Mouse (Mus musculus) hindbrain, embryonic 15.5 days (tissue): Measurements from ENCODE around the gene Dido1. TPM values are rescaled to one million over a fixed set of nuclear protein-coding genes. Genes with fewer than 3 reads are reported as not detected.
A peak's percentile ranks its signal among the peaks of the same experiment; 100 is the strongest.

Experiments used
- ATAC-seq: fragments of 200-750 bp; cut with Nextera tagmentation; 2 replicates; pipeline ENCODE4 v1.8.0; 2017; ENCODE audit warnings: low read depth, moderate number of reproducible peaks, moderate TSS enrichment; ENCODE audit not compliant: low FRiP score
- H3K27ac ChIP-seq: fragments of 300-500 bp; sonication (generic); replicated peaks from 2 replicates; pipeline ENCODE4 v1.5.1; 2015; ENCODE audit warnings: mild to moderate bottlenecking, inconsistent platforms
- H3K27me3 ChIP-seq: fragments of 300-500 bp; sonication (generic); 2 replicates; pipeline ENCODE4 v1.6.1; 2015; ENCODE audit warnings: control low read depth, inconsistent platforms
- H3K36me3 ChIP-seq: fragments of 300-500 bp; sonication (generic); 2 replicates; pipeline ENCODE4 v1.6.1; 2015; ENCODE audit warnings: control low read depth, inconsistent platforms
- H3K4me1 ChIP-seq: fragments of 300-500 bp; sonication (generic); replicated peaks from 2 replicates; pipeline ENCODE4 v1.6.1; 2015; ENCODE audit warnings: control low read depth, inconsistent platforms
- H3K4me2 ChIP-seq: fragments of 300-500 bp; sonication (generic); 2 replicates; pipeline ENCODE4 v1.6.1; 2015; ENCODE audit warnings: moderate library complexity, mild to moderate bottlenecking, inconsistent platforms
- H3K4me3 ChIP-seq: fragments of 300-500 bp; sonication (generic); 2 replicates; pipeline ENCODE4 v1.5.1; 2015; ENCODE audit warnings: mild to moderate bottlenecking, inconsistent platforms
- H3K9ac ChIP-seq: fragments of 300-500 bp; sonication (generic); 2 replicates; pipeline ENCODE4 v1.6.1; 2015; ENCODE audit warnings: inconsistent platforms
- H3K9me3 ChIP-seq: fragments of 300-500 bp; sonication (generic); 2 replicates; pipeline ENCODE4 v1.6.1; 2016; ENCODE audit warnings: control low read depth, inconsistent platforms
- WGBS: fragments of 180-500 bp; shearing (Covaris S2); methylation state at CpG from one replicate; pipeline ENCODE4 v1.1.7; 2015; 5-methylcytosine and 5-hydroxymethylcytosine counted together
- polyA plus RNA-seq: library from polyadenylated mRNA; unstranded; fragments of >200 nt; fragmentation: Nextera tagmentation; extraction: Ambion mirVana; gene quantifications from 2 replicates; pipeline ENCODE4 v1.2.1, GENCODE M21; 2015

The Dido1 gene
- polyA plus RNA-seq, 1 experiment from 2014 or later = 24.4 TPM

GRCm38 (mm10) chr2:180740349-180740748, 30.6 kb upstream of the Dido1 start:
- Histone ChIP-seq H3K36me3 (no peaks in the 10 kb centered on the region), H3K4me3 (no peak overlapping the region), H3K4me1 (no peaks in the 10 kb centered on the region), H3K27me3 (no peaks in the 10 kb centered on the region), H3K4me2 (no peak overlapping the region), H3K9ac (no peak overlapping the region), H3K9me3 (no peaks in the 10 kb centered on the region), H3K27ac (no peak overlapping the region)
- 32% methylated on average over 3 of the region's 3 CpGs for WGBS
- no peak for ATAC-seq

DNA sequence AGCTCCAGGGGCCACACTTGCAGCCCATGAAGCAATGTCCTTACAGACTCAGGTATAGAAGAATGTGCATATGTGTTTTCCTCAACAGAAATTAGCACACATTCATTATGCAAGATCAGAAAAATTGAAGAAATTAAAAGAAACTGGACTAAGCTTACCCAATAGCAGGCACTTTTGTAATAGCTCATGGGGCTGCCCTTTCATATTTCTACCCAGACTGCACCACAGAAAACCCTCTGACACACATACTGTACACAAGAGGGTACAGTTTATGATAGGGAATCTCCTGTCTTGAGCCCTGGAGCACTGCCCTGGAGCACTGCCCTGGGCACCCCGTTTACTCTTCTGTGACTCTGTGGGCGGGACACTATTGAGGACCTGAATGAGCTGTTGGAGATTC, 28.2 kb upstream of the Dido1 start:
- 72% methylated on average over 2 of the region's 2 CpGs for WGBS

DNA sequence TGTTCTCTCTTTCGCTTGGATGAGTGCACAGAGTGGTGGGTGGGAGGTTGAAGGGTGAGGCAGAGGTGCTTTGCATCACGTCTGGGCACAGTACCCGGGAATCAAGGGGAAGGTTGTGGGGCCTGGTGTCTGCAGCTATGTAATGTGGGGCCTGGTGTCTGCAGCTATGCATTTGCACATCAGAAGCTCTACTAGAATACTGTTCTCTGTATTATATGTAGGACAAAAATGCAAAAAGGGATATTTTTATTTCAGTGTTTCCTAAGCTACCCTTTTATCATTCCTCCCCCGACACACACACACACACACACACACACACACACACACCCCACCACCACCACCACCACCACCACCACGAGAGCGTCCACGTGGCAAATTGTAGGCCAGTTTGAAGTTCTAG, 25.4 kb upstream of the Dido1 start:
- H3K27me3 ChIP-seq = no peaks in the 10 kb centered on the region
- H3K36me3 ChIP-seq = no peaks in the 10 kb centered on the region
- H3K27ac ChIP-seq = no peak overlapping the region
- H3K4me1 ChIP-seq = no peaks in the 10 kb centered on the region
- WGBS = 85% methylated on average over 7 of the region's 7 CpGs
- ATAC-seq = no peak
- no peak overlapping the region for H3K9ac ChIP-seq
- no peaks in the 10 kb centered on the region for H3K9me3 ChIP-seq
- no peak overlapping the region for H3K4me2 ChIP-seq
- H3K4me3 ChIP-seq = no peak overlapping the region

More for the DNA sequence above, 28.2 kb upstream of the Dido1 start:
- no peaks in the 10 kb centered on the region for H3K4me1 ChIP-seq
- no peak overlapping the region for H3K4me3 ChIP-seq
- no peak overlapping the region for H3K9ac ChIP-seq
- H3K27me3 ChIP-seq = no peaks in the 10 kb centered on the region
- no peak for ATAC-seq
- H3K36me3 ChIP-seq = no peaks in the 10 kb centered on the region
- H3K4me2 ChIP-seq = no peak overlapping the region
- no peaks in the 10 kb centered on the region for H3K9me3 ChIP-seq
- no peak overlapping the region for H3K27ac ChIP-seq

DNA sequence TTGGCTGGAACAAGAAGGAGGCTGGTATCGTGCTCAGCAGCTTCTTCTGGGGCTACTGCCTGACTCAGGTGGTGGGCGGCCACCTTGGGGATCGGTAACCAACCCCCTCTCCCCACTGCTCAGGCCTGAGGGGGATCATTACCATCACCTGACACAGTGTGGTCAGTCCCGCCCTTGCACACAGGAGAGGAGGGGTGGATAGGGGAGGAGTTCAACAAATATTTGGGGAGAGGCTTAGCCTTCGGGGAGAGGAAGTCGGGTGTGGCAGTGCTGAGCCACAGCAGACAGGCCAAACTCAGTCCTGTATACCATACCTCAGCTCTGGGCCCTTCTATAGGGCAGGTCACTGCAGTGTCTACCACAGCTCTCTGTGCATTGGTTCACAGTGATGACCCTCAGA, 22.2 kb upstream of the Dido1 start:
- WGBS = 77% methylated on average over 6 of the region's 6 CpGs

GRCm38 (mm10) chr2:180731036-180731435, 21.2 kb upstream of the Dido1 start:
- ATAC-seq = no peak
- Histone ChIP-seq H3K9me3 (no peaks in the 10 kb centered on the region), H3K36me3 (no peaks in the 10 kb centered on the region), H3K4me1 (no peaks in the 10 kb centered on the region), H3K4me2 (no peak overlapping the region), H3K4me3 (no peak overlapping the region), H3K27me3 (no peaks in the 10 kb centered on the region), H3K27ac (no peak overlapping the region), H3K9ac (no peak overlapping the region)
- 78% methylated on average over 3 of the region's 3 CpGs for WGBS

More for the DNA sequence above, 22.2 kb upstream of the Dido1 start:
- no peaks in the 10 kb centered on the region for H3K9me3 ChIP-seq
- no peak overlapping the region for H3K4me2 ChIP-seq
- H3K27ac ChIP-seq = no peak overlapping the region
- no peak overlapping the region for H3K4me3 ChIP-seq
- H3K4me1 ChIP-seq = no peaks in the 10 kb centered on the region
- H3K9ac ChIP-seq = no peak overlapping the region
- H3K36me3 ChIP-seq = no peaks in the 10 kb centered on the region
- H3K27me3 ChIP-seq = no peaks in the 10 kb centered on the region
- ATAC-seq = no peak

DNA sequence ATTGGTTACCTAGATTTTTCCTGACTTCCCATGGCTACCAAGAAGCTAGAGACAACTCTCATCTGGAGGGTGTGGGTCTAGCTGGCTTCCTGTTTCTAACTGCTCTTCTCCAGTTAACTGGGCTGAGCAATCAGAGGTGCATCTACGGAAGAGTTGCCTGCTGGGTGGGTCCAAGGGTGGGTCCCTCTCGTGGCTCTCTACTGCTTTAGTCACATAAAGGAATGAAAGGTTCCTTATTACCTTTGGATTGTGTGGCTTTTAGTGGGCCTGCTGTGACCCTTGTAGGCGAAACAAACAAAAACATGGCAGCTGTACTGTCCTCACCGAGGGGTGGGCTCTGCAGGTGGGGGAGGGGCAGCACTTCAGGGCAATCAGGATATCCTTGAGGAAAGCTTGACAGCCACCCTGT, 17.8 kb upstream of the Dido1 start:
- Histone ChIP-seq H3K9me3 (no peaks in the 10 kb centered on the region), H3K27me3 (peaks cover 3% of the 10 kb centered on the region; the same call in 1 of the 2 replicates), H3K4me1 (peaks cover 6% of the 10 kb centered on the region), H3K4me2 (no peak overlapping the region), H3K9ac (no peak overlapping the region), H3K36me3 (peaks cover 14% of the 10 kb centered on the region), H3K4me3 (no peak overlapping the region), H3K27ac (no peak overlapping the region)
- WGBS = 63% methylated on average over 4 of the region's 4 CpGs
- no peak for ATAC-seq

- 76% methylated on average over 6 of the region's 6 CpGs for WGBS
- peaks cover 6% of the 10 kb centered on the region for H3K4me1 ChIP-seq
- ATAC-seq = no peak
- H3K9me3 ChIP-seq = no peaks in the 10 kb centered on the region
- H3K27ac ChIP-seq = no peak overlapping the region
- H3K4me3 ChIP-seq = no peak overlapping the region
- H3K36me3 ChIP-seq = peaks cover 22% of the 10 kb centered on the region
- H3K9ac ChIP-seq = no peak overlapping the region
- H3K4me2 ChIP-seq = no peak overlapping the region
- H3K27me3 ChIP-seq = peaks cover 3% of the 10 kb centered on the region; the same call in 1 of the 2 replicates
These were observed 17.1 kb upstream of the Dido1 start for GRCm38 (mm10) chr2:180726658-180727442.

GRCm38 (mm10) chr2:180725856-180726629, 16.2 kb upstream of the Dido1 start:
- Histone ChIP-seq H3K36me3 (peaks cover 30% of the 10 kb centered on the region), H3K4me2 (no peak overlapping the region), H3K9ac (no peak overlapping the region), H3K9me3 (no peaks in the 10 kb centered on the region), H3K4me1 (peaks cover 6% of the 10 kb centered on the region), H3K27me3 (peaks cover 3% of the 10 kb centered on the region; the same call in 1 of the 2 replicates), H3K4me3 (no peak overlapping the region), H3K27ac (no peak overlapping the region)
- 32% methylated on average over 8 of the region's 8 CpGs for WGBS
- ATAC-seq = no peak

GRCm38 (mm10) chr2:180725414-180725778, 15.6 kb upstream of the Dido1 start:
- H3K4me3 ChIP-seq = no peak overlapping the region
- H3K36me3 ChIP-seq = peaks cover 36% of the 10 kb centered on the region
- peaks cover 6% of the 10 kb centered on the region for H3K4me1 ChIP-seq
- no peak overlapping the region for H3K27ac ChIP-seq
- no peak for ATAC-seq
- H3K4me2 ChIP-seq = peak overlapping the region; percentile 23; the same call in 1 of the 2 replicates
- H3K27me3 ChIP-seq = peaks cover 3% of the 10 kb centered on the region; the same call in 1 of the 2 replicates
- 4% methylated on average over 6 of the region's 6 CpGs for WGBS
- H3K9me3 ChIP-seq = no peaks in the 10 kb centered on the region
- no peak overlapping the region for H3K9ac ChIP-seq

GRCm38 (mm10) chr2:180724585-180725413, 15.0 kb upstream of the Dido1 start, which contains the start of gene Slc17a9:
Gene Slc17a9 (plus strand): TSS chr2:180725263.
- peaks cover 6% of the 10 kb centered on the region for H3K4me1 ChIP-seq
- peaks cover 41% of the 10 kb centered on the region for H3K36me3 ChIP-seq
- H3K27ac ChIP-seq = no peak within 1 kb of the TSS
- no peaks in the 10 kb centered on the region for H3K9me3 ChIP-seq
- peak within 1 kb of the TSS; percentile 23; the same call in 1 of the 2 replicates for H3K4me2 ChIP-seq
- no peak within 1 kb of the TSS for H3K9ac ChIP-seq
- no peak within 1 kb of the TSS for H3K4me3 ChIP-seq
- H3K27me3 ChIP-seq = peaks cover 3% of the 10 kb centered on the region; the same call in 1 of the 2 replicates
- 0 out of 2 replicates have a peak, but pooled peaks have one; percentile 17 for ATAC-seq
- 7% methylated on average over 18 of the region's 18 CpGs for WGBS

GRCm38 (mm10) chr2:180723865-180724264, 14.1 kb upstream of the Dido1 start:
- Histone ChIP-seq H3K36me3 (peaks cover 50% of the 10 kb centered on the region), H3K27me3 (peaks cover 3% of the 10 kb centered on the region; the same call in 1 of the 2 replicates), H3K4me2 (no peak overlapping the region), H3K9me3 (no peaks in the 10 kb centered on the region), H3K4me3 (no peak overlapping the region), H3K4me1 (peaks cover 6% of the 10 kb centered on the region), H3K9ac (no peak overlapping the region), H3K27ac (no peak overlapping the region)
- WGBS = 74% methylated on average over 2 of the region's 2 CpGs
- no peak for ATAC-seq
